Mouse (Mus musculus) forebrain, embryonic 15.5 days (tissue): Measurements from ENCODE around the gene Fxyd7. TPM values are rescaled to one million over a fixed set of nuclear protein-coding genes. Genes with fewer than 3 reads are reported as not detected.

Source experiments
- ATAC-seq: fragments of 200-750 bp; cut with Nextera tagmentation; replicated peaks from 2 replicates; pipeline ENCODE4 v1.8.0; 2017; ENCODE audit warnings: mild to moderate bottlenecking, moderate TSS enrichment, moderate library complexity
- H3K27ac ChIP-seq: fragments of 300-500 bp; sonication (generic); replicated peaks from 2 replicates; pipeline ENCODE4 v1.5.1; 2015; ENCODE audit warnings: mild to moderate bottlenecking, inconsistent platforms
- H3K27me3 ChIP-seq: fragments of 300-500 bp; sonication (generic); 2 replicates; pipeline ENCODE4 v1.6.1; 2015; ENCODE audit warnings: inconsistent platforms
- H3K36me3 ChIP-seq: fragments of 300-500 bp; sonication (generic); 2 replicates; pipeline ENCODE4 v1.6.1; 2015; ENCODE audit warnings: mild to moderate bottlenecking, inconsistent platforms
- H3K4me1 ChIP-seq: fragments of 300-500 bp; sonication (generic); 2 replicates; pipeline ENCODE4 v1.6.1; 2015; ENCODE audit warnings: inconsistent platforms
- H3K4me2 ChIP-seq: fragments of 300-500 bp; sonication (generic); replicated peaks from 2 replicates; pipeline ENCODE4 v1.6.1; 2015; ENCODE audit warnings: mild to moderate bottlenecking, inconsistent platforms
- H3K4me3 ChIP-seq: fragments of 300-500 bp; sonication (generic); 2 replicates; pipeline ENCODE4 v1.5.1; 2015; ENCODE audit warnings: mild to moderate bottlenecking, inconsistent platforms
- H3K9ac ChIP-seq: fragments of 300-500 bp; sonication (generic); replicated peaks from 2 replicates; pipeline ENCODE4 v1.6.1; 2015; ENCODE audit warnings: mild to moderate bottlenecking, inconsistent platforms
- H3K9me3 ChIP-seq: fragments of 300-500 bp; sonication (generic); 2 replicates; pipeline ENCODE4 v1.6.1; 2016; ENCODE audit warnings: inconsistent platforms
- WGBS: fragments of 180-500 bp; shearing (Covaris S2); methylation state at CpG from one replicate; pipeline ENCODE4 v1.1.7; 2015; ENCODE audit warnings: mixed read lengths; 5-methylcytosine and 5-hydroxymethylcytosine counted together
- polyA plus RNA-seq: library from polyadenylated mRNA; unstranded; fragments of >200 nt; fragmentation: Nextera tagmentation; extraction: Ambion mirVana; gene quantifications from 2 replicates; pipeline ENCODE4 v1.2.1, GENCODE M21; 2015

Gene Fxyd7
- polyA plus RNA-seq, 1 experiment from 2014 or later = 60.4 TPM

DNA sequence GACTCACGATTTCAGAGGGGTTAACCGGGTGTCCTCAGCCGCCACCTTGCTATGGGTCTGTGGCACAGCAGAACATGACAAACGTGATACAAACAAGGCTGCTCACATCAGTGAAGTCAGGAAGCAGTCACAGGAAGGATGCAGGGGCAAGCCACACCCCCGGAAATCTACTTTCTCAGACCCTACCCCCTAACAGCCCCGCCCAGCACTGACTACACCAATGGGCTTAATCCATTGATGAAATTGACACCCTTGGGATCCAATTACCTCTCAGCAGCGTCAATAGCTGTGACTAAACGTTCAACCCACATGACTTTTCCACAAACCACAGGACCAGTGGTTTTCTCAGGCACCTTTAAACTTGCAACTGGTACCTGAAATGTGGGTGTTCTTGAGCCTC is 22.7 kb downstream of the Fxyd7 start:
- Histone ChIP-seq H3K4me2 (no peak overlapping the region), H3K9ac (no peak overlapping the region), H3K4me3 (no peak overlapping the region), H3K36me3 (no peaks in the 10 kb centered on the region), H3K27me3 (no peaks in the 10 kb centered on the region), H3K4me1 (no peaks in the 10 kb centered on the region), H3K27ac (no peak overlapping the region), H3K9me3 (no peaks in the 10 kb centered on the region)
- 76% methylated on average over 8 of the region's 8 CpGs for WGBS
- ATAC-seq = no peak

DNA sequence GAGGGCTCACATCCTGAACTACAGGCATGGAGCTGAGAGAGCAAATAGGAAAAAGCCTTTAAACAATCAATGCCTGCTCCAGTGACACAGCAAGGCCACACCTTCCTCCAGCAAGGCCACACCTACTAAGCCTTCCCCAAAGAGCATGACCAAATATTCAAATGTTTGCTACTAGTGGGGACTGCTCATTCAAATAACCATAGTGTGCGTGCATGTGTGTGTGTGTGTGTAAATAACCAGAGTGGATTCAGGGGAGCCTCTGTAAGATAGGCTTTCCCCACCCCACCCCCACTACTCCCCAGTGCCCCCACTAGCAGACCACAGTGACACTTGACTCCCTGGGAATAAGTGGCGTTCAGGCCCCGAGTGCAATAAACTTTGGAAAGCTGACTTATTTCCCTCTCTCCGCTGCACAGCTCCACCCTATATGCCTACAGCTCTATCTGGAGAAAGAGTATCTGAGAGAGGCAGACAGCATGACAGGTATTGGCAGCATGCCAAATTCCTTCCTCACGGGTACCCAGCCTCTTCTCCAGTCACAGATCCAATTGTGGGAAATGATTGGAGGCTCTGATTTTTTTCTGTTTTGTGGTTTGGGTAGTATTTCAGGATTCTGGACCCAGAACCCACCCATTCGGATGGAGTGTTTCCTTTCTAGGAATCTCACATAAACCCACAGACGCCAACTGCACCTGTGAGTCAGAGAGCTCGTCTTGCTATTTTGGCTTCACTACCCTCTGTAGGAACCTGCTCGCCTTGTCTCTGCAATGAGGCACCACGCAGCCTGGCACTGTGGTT is 34.0 kb downstream of the Fxyd7 start:
- H3K27ac ChIP-seq = no peak overlapping the region
- H3K9me3 ChIP-seq = no peaks in the 10 kb centered on the region
- ATAC-seq = no peak; the same call in 1 of the 2 replicates
- no peaks in the 10 kb centered on the region for H3K36me3 ChIP-seq
- H3K4me1 ChIP-seq = peaks cover 8% of the 10 kb centered on the region; the same call in 1 of the 2 replicates
- no peak overlapping the region for H3K9ac ChIP-seq
- no peak overlapping the region for H3K4me2 ChIP-seq
- no peaks in the 10 kb centered on the region for H3K27me3 ChIP-seq
- H3K4me3 ChIP-seq = no peak overlapping the region
- WGBS = 48% methylated on average over 10 of the region's 10 CpGs

DNA sequence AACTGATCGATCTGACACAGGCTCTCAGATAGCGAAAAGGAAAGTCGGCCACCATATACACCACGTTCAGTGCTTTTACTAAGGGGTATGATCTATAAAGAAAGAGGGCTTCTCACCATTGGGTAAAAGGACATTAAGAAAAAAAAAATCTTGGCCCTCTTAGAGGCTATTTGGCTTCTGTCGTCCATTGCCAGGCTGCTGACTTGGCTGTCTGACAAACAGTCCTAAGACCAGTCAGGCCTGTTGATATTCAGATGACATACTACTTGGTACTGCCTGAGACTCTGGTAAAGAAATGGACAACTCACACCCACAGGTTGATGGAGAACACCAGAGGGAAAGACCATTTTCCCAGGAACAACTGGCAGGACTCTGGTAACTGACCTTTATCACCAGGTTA is 38.3 kb downstream of the Fxyd7 start:
- H3K4me2 ChIP-seq = no peak overlapping the region
- no peaks in the 10 kb centered on the region for H3K27me3 ChIP-seq
- no peak overlapping the region for H3K9ac ChIP-seq
- H3K9me3 ChIP-seq = no peaks in the 10 kb centered on the region
- peaks cover 8% of the 10 kb centered on the region; the same call in 1 of the 2 replicates for H3K4me1 ChIP-seq
- H3K27ac ChIP-seq = no peak overlapping the region
- no peaks in the 10 kb centered on the region for H3K36me3 ChIP-seq
- ATAC-seq = no peak
- H3K4me3 ChIP-seq = no peak overlapping the region
- WGBS = 85% methylated on average over 5 of the region's 5 CpGs

DNA sequence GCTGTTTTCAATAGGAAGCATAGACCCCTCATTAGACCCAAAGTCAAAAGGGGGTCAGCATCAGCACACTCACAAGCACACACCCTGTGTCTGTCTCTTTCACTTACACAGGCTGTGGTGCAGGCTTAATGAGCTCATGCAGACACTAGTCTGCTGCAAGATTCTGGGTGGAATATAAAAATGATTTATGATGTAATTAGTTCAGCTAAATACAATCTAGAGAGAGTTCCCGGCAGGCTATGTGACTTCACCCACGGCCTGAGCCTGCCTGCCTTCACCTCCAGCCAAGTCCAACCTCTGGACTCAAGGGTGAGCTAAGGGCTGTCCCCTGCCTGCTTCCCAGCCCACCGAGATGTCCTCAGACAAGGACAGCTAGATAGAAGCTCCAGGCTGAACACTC is 42.4 kb downstream of the Fxyd7 start:
- Histone ChIP-seq H3K36me3 (no peaks in the 10 kb centered on the region), H3K4me3 (no peak overlapping the region), H3K27me3 (no peaks in the 10 kb centered on the region), H3K9ac (no peak overlapping the region), H3K9me3 (no peaks in the 10 kb centered on the region), H3K4me2 (no peak overlapping the region), H3K4me1 (no peaks in the 10 kb centered on the region), H3K27ac (no peak overlapping the region)
- no peak for ATAC-seq
- WGBS = 86% methylated on average over 3 of the region's 3 CpGs

DNA sequence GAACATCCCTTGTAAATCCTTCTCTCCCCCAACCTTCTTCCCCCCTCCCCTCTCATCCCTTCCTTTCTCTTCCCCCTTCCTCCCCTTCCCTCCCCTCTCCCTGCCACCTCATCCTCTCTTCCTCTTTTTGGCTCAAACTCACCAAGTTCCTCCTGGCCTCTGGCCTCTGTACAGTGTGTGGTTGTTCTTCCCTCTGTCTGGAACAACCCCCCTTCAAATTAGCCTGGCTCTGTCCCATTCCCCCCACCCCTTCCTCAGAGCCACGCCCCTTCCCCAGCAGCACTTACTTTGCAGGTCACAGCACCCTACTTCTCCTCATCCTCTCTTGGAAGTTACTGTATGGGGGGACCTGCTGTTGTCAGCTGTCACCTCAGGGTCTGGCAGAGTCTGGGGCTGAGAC is 43.1 kb downstream of the Fxyd7 start:
- H3K9me3 ChIP-seq = no peaks in the 10 kb centered on the region
- H3K4me1 ChIP-seq = no peaks in the 10 kb centered on the region
- no peak for ATAC-seq

DNA sequence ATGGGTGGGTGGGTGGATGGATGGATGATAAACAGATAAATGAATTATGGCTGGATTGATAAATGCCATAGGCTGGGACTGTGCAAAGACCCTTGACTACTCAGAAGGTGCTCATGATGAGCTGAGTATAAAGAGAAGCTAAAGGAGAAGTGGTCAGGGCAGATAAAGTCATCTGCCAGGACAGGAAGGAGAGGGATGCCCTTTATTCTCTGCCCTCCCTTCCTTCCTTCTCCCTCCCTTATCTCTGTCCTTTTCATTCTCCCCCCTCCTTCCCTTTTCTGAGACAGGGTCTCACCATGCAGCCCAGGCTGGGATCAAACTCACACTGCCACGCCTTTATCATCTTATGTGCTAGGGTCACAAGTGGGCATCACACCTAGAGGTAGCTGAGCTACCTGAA is 43.5 kb downstream of the Fxyd7 start:
- no peak overlapping the region for H3K4me2 ChIP-seq
- H3K4me3 ChIP-seq = no peak overlapping the region
- H3K9ac ChIP-seq = no peak overlapping the region
- no peak for ATAC-seq
- H3K4me1 ChIP-seq = no peaks in the 10 kb centered on the region
- WGBS = 81% methylated on average over 1 of the region's 1 CpGs
- H3K27me3 ChIP-seq = no peaks in the 10 kb centered on the region
- H3K27ac ChIP-seq = no peak overlapping the region
- no peaks in the 10 kb centered on the region for H3K9me3 ChIP-seq
- H3K36me3 ChIP-seq = no peaks in the 10 kb centered on the region

More for the DNA sequence above, 43.1 kb downstream of the Fxyd7 start:
- no peaks in the 10 kb centered on the region for H3K27me3 ChIP-seq
- no peak overlapping the region for H3K27ac ChIP-seq
- H3K4me2 ChIP-seq = no peak overlapping the region
- WGBS = 79% methylated on average over 1 of the region's 1 CpGs
- no peak overlapping the region for H3K9ac ChIP-seq
- no peaks in the 10 kb centered on the region for H3K36me3 ChIP-seq
- H3K4me3 ChIP-seq = no peak overlapping the region

DNA sequence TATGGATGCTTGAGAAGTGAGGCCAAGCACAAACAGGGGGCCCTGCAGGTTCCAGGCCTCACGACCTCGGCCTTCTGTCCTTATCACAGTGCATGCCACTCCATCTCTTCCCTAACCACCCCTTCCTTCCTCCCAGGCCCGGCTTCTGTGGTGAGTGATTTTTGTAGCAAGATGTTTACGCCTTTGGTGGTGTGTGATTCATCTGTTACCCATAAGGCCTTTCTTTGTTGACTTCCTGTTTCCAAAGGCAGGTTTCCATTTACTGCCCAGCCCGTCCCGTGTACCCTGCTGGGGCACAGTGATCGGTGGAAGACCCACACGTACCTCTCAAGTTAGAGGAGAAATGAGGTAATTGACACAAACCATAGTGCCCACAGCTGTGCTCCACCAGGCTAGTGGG is 48.6 kb downstream of the Fxyd7 start:
- 80% methylated on average over 8 of the region's 8 CpGs for WGBS
- no peak for ATAC-seq
- no peaks in the 10 kb centered on the region for H3K9me3 ChIP-seq
- no peak overlapping the region for H3K9ac ChIP-seq
- H3K4me2 ChIP-seq = no peak overlapping the region
- no peaks in the 10 kb centered on the region for H3K27me3 ChIP-seq
- no peaks in the 10 kb centered on the region for H3K36me3 ChIP-seq
- H3K4me3 ChIP-seq = no peak overlapping the region
- H3K4me1 ChIP-seq = no peaks in the 10 kb centered on the region
- H3K27ac ChIP-seq = no peak overlapping the region

DNA sequence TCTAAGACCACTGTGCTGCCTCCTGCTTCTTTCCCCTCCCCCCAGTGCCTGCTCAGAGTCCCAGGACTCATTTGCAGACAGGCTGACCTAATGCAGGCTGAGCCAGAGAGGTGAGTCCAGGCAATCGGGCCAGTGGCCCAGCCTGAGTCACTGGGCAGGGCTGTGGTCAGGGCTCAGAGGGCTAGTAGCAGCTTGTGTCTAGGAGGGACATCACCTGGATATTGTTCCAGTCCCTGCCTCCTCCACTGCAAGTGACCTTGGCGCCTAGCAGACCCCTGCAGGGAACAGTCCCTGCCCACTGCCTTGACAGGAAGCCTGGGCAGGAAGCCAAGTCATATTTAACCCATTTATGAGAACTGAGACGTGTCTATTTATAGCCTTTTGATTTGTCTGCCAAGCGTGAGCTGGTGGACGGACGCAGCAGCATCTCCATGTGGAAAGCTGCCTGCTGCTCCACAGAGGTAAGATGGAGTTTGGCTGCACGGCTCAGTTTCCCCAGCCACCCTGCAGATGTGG is 50.7 kb downstream of the Fxyd7 start:
- Histone ChIP-seq H3K9ac (no peak overlapping the region), H3K27ac (no peak overlapping the region), H3K36me3 (no peaks in the 10 kb centered on the region), H3K9me3 (no peaks in the 10 kb centered on the region), H3K27me3 (no peaks in the 10 kb centered on the region), H3K4me3 (no peak overlapping the region), H3K4me2 (no peak overlapping the region), H3K4me1 (no peaks in the 10 kb centered on the region)
- no peak for ATAC-seq
- 41% methylated on average over 7 of the region's 7 CpGs for WGBS

DNA sequence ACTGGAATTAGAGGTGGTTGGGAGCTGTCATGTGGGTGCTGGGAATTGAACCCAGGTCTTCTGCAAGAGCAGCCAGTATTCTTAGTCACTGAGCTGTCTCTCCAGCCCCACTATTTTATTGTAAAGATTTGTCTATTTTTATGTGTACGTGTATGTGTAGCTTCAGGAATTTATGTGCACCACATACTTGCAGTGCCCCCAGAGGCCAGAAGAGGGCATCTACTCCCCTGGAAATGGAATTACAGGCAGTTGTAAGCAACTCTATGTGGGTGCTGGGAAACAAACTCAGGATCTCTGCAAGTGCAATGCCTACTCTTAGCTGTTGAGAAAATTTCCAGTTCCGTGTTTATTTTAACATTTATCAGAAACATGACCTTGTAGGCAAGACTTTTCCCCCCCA is 54.8 kb downstream of the Fxyd7 start:
- H3K27ac ChIP-seq = no peak overlapping the region
- no peaks in the 10 kb centered on the region for H3K27me3 ChIP-seq
- no peak for ATAC-seq
- no peaks in the 10 kb centered on the region for H3K9me3 ChIP-seq
- H3K4me2 ChIP-seq = no peak overlapping the region
- no peaks in the 10 kb centered on the region for H3K36me3 ChIP-seq
- H3K4me3 ChIP-seq = no peak overlapping the region
- no peaks in the 10 kb centered on the region for H3K4me1 ChIP-seq
- no peak overlapping the region for H3K9ac ChIP-seq
- 95% methylated on average over 2 of the region's 2 CpGs for WGBS

DNA sequence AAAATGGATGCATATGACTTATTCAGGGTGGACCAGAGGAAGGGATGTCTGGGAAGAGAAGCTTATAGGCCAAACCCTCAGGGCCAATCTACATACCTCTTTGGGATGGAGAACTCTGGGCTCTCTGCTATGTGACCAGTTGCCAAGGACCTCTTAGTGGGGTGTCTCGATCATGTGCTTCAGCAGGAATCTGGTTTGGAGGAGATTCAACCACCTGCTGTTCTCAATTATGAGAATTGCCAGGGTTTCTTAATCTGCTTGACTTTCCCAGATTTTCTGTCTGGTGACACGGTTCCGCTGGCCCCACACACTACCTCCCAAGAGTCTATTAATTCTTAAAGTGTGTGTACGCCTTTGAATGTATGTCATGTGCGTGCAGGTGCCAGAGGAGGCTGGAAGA is 57.3 kb downstream of the Fxyd7 start:
- Histone ChIP-seq H3K9me3 (no peaks in the 10 kb centered on the region), H3K9ac (no peak overlapping the region), H3K27ac (no peak overlapping the region), H3K4me1 (no peaks in the 10 kb centered on the region), H3K27me3 (no peaks in the 10 kb centered on the region), H3K4me2 (no peak overlapping the region), H3K4me3 (no peak overlapping the region), H3K36me3 (no peaks in the 10 kb centered on the region)
- ATAC-seq = no peak
- WGBS = 76% methylated on average over 5 of the region's 5 CpGs
